Mouse (Mus musculus) lung, postnatal 0 days (tissue): ENCODE data around the gene Hist1h4d. TPM values are rescaled to one million over a fixed set of nuclear protein-coding genes. Genes with fewer than 3 reads are reported as not detected.
A peak's percentile ranks its signal among the peaks of the same experiment; 100 is the strongest.

ENCODE experiments used
- ATAC-seq: fragments of 200-750 bp; cut with Nextera tagmentation; 2 replicates; pipeline ENCODE4 v1.8.0; 2017; ENCODE audit warnings: moderate library complexity
- DNase-seq: peaks from one replicate; pipeline ENCODE4 v3.0.0-alpha.2; 2016; ENCODE audit warnings: low spot score
- H3K27ac ChIP-seq: fragments of 300-500 bp; sonication (generic); 2 replicates; pipeline ENCODE4 v1.5.1; 2014; ENCODE audit warnings: antibody characterized with exemption, mild to moderate bottlenecking, low read length, mixed read lengths
- H3K27me3 ChIP-seq: fragments of 300-500 bp; sonication (generic); replicated peaks from 2 replicates; pipeline ENCODE4 v1.6.1; 2014; ENCODE audit warnings: low read length, mixed read lengths; ENCODE audit not compliant: insufficient read depth
- H3K36me3 ChIP-seq: fragments of 300-500 bp; sonication (generic); 2 replicates; pipeline ENCODE4 v1.6.1; 2014; ENCODE audit warnings: low read length, mixed read lengths; ENCODE audit not compliant: insufficient read depth
- H3K4me1 ChIP-seq: fragments of 300-500 bp; sonication (generic); 2 replicates; pipeline ENCODE4 v1.6.1; 2014; ENCODE audit warnings: antibody characterized with exemption, low read depth, low read length, mixed read lengths; ENCODE audit not compliant: insufficient read depth
- H3K4me2 ChIP-seq: fragments of 300-500 bp; sonication (generic); replicated peaks from 2 replicates; pipeline ENCODE4 v1.6.1; 2014; ENCODE audit warnings: low read depth, mild to moderate bottlenecking, low read length, moderate library complexity, mixed read lengths
- H3K4me3 ChIP-seq: fragments of 300-500 bp; sonication (generic); 2 replicates; pipeline ENCODE4 v1.5.1; 2014; ENCODE audit warnings: low read depth, low read length
- H3K9ac ChIP-seq: fragments of 300-500 bp; sonication (generic); replicated peaks from 2 replicates; pipeline ENCODE4 v1.6.1; 2014; ENCODE audit warnings: low read depth, mild to moderate bottlenecking
- H3K9me3 ChIP-seq: fragments of 300-500 bp; sonication (generic); 2 replicates; pipeline ENCODE4 v1.6.1; 2016; ENCODE audit warnings: low read length, mixed read lengths
- CTCF ChIP-seq: IDR thresholded peaks from 2 replicates; pipeline ENCODE4 v1.5.1; 2016; ENCODE audit warnings: antibody characterized with exemption, mild to moderate bottlenecking
- EP300 ChIP-seq: IDR thresholded peaks from 2 replicates; pipeline ENCODE4 v1.6.1; 2016; ENCODE audit warnings: antibody characterized with exemption, mild to moderate bottlenecking, control low read depth
- WGBS: fragments of 180-500 bp; shearing (Covaris S2); extraction: QIAGEN DNeasy Blood & Tissue Kit; methylation state at CpG from one replicate; pipeline ENCODE4 v1.1.7; 2014; 5-methylcytosine and 5-hydroxymethylcytosine counted together
- polyA plus RNA-seq: library from polyadenylated mRNA; unstranded; fragments of >200 nt; fragmentation: Nextera tagmentation; extraction: Ambion mirVana; gene quantifications from 2 replicates; pipeline ENCODE4 v1.2.1, GENCODE M21; 2015

Gene Hist1h4d
- polyA plus RNA-seq, 1 experiment from 2014 or later, result 31.4 TPM

DNA sequence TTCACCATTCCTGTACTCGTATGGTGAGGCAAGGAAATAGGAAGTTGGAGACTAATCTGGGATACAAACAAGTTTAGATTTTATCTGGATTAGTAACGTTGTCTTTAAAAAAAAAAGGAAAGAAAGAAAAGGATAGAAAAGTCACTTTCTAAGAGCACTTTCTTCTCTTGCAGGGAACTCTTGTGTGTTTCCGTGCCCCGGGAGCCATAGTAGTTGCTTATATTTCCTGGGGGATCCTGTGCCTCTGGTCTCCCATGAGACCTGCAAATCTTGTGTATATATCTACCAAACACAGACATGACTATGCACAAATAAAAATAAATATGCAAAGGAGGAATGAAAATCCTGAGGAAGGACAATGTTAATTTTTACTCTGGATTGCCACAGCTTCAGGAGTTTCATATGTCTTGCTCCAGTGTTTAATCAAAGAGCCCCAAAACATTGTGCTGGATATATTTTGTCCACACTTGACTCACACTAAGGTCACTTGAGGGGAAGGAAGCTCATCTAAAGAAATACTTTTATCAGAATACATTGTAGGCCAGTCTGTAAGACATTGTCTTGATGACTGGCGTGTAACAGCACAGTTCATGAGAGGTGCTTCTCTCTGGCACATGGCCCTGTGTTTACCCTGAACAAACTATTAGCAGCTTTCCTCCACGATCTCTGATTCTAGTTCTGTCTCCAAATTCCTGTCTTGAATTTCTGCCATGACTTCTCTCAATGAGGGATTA, 4.3 kb upstream of the Hist1h4d start:
- H3K9me3 ChIP-seq, result no peaks in the 10 kb centered on the region
- H3K4me3 ChIP-seq, result peak overlapping the region; percentile 35; the same call in 1 of the 2 replicates
- no peaks in the 10 kb centered on the region for H3K36me3 ChIP-seq
- TF ChIP-seq CTCF, result no peak
- TF ChIP-seq EP300, result no peak
- no peak for ATAC-seq
- H3K4me2 ChIP-seq, result peak overlapping the region; percentile 57
- DNase-seq, result peak; percentile 10
- no peak overlapping the region for H3K9ac ChIP-seq
- peaks cover 11% of the 10 kb centered on the region; the same call in 1 of the 2 replicates for H3K4me1 ChIP-seq
- no peak overlapping the region for H3K27ac ChIP-seq
- H3K27me3 ChIP-seq, result no peaks in the 10 kb centered on the region
- 22% methylated on average over 6 of the region's 6 CpGs for WGBS

DNA sequence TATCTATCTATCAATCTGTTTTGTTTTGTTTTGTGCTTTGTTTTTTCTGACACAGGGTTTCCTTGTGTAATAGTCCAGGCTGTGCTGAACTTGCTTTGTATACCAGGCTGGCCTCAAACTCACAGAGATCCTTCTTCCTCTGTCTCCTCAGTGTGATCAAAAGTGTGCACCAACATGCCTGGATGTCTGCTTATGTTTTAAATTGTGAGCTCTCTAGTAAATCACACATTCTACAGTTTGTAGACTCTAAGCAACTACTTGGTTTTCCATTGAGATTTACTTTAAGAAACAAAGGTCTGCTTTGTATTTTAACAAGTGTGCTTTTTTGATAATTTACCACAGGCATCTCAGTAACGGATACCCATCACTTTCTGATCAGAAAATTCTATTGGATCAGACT, 3.6 kb upstream of the Hist1h4d start:
- no peak for DNase-seq
- Histone ChIP-seq H3K4me2 (no peak overlapping the region), H3K9ac (no peak overlapping the region), H3K27ac (no peak overlapping the region), H3K4me1 (peaks cover 8% of the 10 kb centered on the region), H3K36me3 (no peaks in the 10 kb centered on the region), H3K4me3 (no peak overlapping the region), H3K9me3 (no peaks in the 10 kb centered on the region), H3K27me3 (no peaks in the 10 kb centered on the region)
- 96% methylated on average over 1 of the region's 1 CpGs for WGBS
- TF ChIP-seq EP300, result no peak
- no peak for TF ChIP-seq CTCF
- ATAC-seq, result no peak

DNA sequence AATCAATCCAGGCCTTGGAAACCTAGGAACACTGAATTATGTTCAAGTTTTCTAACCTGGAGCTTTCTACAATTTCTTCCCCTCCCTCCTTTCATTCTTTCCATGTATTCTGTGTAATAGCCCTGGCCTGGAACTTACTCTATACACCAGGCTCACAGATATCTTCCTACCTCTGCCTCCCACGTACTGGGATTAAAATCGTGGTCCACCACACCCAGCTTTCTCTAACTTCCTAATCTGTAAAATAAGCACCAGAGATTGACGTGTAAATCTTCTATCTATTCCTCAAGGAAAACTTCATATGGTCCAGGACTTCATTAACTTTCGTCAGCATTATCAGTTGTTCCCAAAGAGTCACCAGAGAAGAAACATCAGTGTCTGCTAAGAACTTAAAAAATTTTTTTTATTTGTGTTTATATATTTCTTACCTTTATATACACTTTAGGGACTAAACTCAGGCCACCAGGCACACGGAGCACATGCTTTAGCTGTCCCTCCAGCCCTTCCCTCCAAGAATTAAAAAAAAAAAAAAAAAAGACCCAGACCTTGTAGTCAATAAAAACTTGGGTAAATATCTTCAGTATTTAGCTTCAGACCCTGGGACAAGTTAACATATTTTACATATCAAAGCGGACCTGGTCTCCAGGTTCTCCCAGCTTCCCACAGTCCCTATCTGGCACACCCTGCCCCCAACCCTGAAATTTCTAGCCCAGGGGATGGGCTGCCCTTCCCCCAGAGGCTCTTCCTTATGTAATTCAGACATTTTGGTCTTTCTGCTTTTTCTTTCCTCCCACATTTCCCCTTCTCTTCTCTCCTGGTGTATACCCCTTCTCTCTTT, 1.0 kb downstream of the Hist1h4d start:
- H3K4me1 ChIP-seq, result peaks cover 10% of the 10 kb centered on the region
- H3K27ac ChIP-seq, result peak overlapping the region; percentile 71; the same call in 1 of the 2 replicates
- H3K27me3 ChIP-seq, result no peaks in the 10 kb centered on the region
- ATAC-seq (no peak), DNase-seq (no peak)
- H3K36me3 ChIP-seq, result no peaks in the 10 kb centered on the region
- TF ChIP-seq EP300 (no peak), CTCF (no peak)
- peak overlapping the region; percentile 38 for H3K4me3 ChIP-seq
- no peaks in the 10 kb centered on the region for H3K9me3 ChIP-seq
- H3K4me2 ChIP-seq, result peak overlapping the region; percentile 53
- H3K9ac ChIP-seq, result peak overlapping the region; percentile 52
- WGBS, result 11% methylated on average over 6 of the region's 6 CpGs

DNA sequence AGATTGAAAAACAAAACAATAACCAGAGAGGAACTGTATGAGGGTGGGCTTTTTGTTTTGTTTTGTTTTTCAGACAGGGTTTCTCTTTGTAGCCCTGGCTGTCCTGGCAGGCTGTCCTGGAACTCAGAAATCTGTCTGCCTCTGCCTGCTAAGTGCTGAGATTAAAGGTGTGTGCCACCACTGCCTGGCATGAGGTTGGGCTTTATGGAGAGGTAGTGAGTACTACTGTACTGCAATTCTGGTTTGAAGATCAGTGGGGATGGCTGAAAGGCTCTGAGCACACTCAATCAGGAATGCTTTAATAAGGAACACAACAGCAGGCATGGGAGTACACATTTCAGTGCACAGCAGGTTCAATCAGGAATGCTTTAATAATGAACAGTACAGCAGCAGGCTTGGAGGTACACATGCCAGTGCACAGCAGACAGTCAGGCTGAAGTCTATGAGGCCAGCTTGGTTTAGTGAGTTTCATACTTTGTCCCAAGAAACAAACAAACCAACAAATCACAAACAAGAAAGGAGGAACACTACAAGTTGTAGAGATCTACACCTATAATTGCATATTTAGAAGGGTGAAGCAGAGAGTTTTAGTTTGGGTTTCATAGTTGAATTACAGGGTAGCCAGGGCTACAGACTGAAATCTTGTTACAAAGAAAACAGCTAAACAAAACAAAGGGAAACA, 2.1 kb downstream of the Hist1h4d start:
- peaks cover 10% of the 10 kb centered on the region for H3K4me1 ChIP-seq
- no peaks in the 10 kb centered on the region for H3K9me3 ChIP-seq
- H3K9ac ChIP-seq, result no peak overlapping the region
- H3K4me2 ChIP-seq, result no peak overlapping the region; the same call in 1 of the 2 replicates
- H3K27ac ChIP-seq, result no peak overlapping the region
- ATAC-seq (no peak), DNase-seq (no peak)
- TF ChIP-seq CTCF, result no peak
- no peak for TF ChIP-seq EP300
- H3K4me3 ChIP-seq, result no peak overlapping the region
- no peaks in the 10 kb centered on the region for H3K36me3 ChIP-seq
- H3K27me3 ChIP-seq, result no peaks in the 10 kb centered on the region

DNA sequence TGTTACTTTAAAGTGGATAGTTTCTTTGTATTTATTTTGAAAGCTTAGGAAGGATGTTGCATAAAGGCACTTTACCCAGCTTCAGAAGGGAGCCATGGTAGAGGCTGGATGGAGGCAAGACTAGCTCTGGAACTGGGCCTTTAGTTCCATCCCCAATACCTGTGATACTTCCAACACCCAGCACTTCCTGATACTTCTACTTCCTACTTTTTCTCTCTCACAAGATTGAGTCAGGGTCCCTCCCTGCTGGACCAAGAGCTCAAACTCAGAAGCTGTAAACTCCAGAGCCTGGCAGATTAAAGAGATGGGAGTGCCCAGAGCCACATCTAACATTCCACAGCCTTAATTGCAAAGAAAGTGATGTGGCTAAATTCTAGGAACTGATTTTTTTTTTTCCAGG, 2.9 kb downstream of the Hist1h4d start:
- Histone ChIP-seq H3K9me3 (no peaks in the 10 kb centered on the region), H3K27ac (peak overlapping the region; percentile 97), H3K9ac (peak overlapping the region; percentile 58; the same call in 1 of the 2 replicates), H3K4me3 (peak overlapping the region; percentile 52), H3K4me1 (peaks cover 10% of the 10 kb centered on the region), H3K27me3 (no peaks in the 10 kb centered on the region), H3K36me3 (no peaks in the 10 kb centered on the region), H3K4me2 (peak overlapping the region; percentile 62)
- DNase-seq (peak; percentile 59), ATAC-seq (no peak)
- no peak for TF ChIP-seq EP300
- no peak for TF ChIP-seq CTCF

DNA sequence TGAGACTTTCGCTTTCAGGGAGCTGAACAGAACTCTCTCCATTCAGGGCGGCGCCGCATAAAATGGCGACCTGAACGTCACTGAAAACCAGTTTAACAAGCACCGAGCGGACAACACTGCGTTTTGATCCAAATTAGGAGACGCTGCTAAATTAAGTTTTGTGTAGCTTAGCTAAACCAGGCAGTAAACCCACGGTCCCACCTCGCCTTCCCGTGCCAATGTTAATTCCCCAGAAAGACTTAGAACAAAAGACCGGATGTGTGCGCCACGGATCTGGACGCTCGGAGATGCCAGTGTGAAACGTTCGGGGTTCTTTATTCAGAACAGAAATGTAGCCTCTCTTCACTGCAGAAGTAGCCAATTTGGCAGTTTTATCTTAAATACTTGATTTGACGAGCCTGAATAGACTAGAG, 3.6 kb downstream of the Hist1h4d start:
- peak overlapping the region; percentile 97 for H3K27ac ChIP-seq
- no peaks in the 10 kb centered on the region for H3K36me3 ChIP-seq
- TF ChIP-seq EP300 (no peak), CTCF (no peak)
- peaks cover 10% of the 10 kb centered on the region for H3K4me1 ChIP-seq
- ATAC-seq (peak; percentile 29), DNase-seq (peak; percentile 88)
- WGBS, result under 1% methylated on average over 21 of the region's 21 CpGs
- no peaks in the 10 kb centered on the region for H3K27me3 ChIP-seq
- H3K9ac ChIP-seq, result peak overlapping the region; percentile 58
- peak overlapping the region; percentile 62 for H3K4me2 ChIP-seq
- H3K4me3 ChIP-seq, result peak overlapping the region; percentile 52
- no peaks in the 10 kb centered on the region for H3K9me3 ChIP-seq
